Mouse (Mus musculus) gastrocnemius, postnatal 25 days (tissue): Measurements from ENCODE around the gene Gm10837. TPM values are rescaled to one million over a fixed set of nuclear protein-coding genes. Genes with fewer than 3 reads are reported as not detected.

Source experiments
- DNase-seq: peaks from one replicate; pipeline ENCODE4 v3.0.0; 2022
- total RNA-seq, 2 experiments: library from RNA; stranded (reverse); gene quantifications; 1 replicate in 1 of 2; 2 replicates in 1 of 2; pipeline ENCODE4 v1.2.3; 2021

Gene Gm10837
- total RNA-seq, 2 experiments from 2014 or later, result not detected

DNA sequence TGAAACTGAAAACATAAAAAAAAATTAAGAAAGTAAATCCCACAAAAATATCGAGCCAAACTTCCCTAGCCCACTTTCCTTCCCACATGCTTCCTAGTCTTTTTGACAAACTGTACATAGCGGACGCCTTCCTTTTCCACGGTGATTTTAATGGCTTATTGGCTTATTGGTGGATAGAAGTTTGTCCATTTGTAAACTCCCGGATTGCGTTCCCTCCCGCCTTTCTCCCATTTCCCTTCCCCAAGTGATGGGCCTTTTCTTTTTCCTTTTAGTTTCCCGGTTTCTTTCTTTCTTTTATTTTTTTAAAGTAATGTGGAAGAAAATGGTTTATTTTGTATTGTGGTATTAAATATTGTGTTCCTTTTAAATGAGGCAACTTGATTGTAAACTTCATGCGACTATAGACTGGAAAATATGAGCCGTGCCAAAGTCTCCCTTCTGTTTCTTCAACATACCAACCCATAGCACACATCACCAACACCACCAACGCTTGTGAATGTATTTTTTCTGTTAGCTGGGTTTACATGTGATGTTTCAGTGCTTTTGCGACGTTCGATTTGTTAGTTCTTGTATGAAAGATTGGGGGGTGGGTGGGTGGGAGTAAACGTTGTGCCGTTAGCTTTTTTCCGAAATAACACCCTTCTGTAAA is 10.8 kb upstream of the Gm10837 start:
- DNase-seq, result no peak

DNA sequence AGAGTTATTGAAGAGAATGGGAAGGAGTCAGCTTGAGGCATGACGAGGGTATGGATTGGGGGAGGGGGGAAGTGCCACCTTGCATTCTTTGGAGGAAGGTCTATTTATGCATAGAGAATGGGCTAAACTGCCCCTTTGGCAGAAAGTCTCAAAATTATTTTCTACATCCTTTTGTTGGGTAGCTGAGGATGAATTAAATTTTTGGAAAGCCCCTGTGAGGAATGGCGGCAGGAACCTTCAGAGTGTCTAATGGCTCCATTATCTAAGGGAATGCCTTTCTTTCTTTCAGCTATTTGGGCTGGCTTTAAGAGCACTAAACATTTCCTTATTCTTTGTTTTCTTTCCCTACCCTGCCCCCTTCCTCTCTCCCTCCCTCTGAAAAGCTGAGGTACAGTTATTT is 10.0 kb upstream of the Gm10837 start:
- DNase-seq, result no peak

DNA sequence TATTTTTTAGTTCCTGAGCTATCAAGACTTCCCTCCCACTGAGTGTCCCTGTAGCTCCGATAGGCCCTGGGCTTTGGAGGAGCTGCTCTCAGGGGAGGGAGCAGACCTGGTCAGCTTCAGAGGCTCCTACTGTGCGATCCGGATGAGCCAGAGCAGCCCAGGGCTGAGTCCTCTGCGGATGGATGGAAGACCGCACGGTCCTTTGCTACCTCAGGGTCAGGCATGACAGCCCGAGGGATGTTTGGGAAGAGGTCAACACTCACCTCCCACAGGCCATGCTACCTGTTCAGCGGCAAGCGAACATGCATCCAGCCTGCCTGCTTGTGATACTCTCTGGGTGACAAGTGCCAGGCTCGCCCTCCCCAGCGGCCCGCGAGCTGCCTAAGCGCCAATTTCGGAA is 9.2 kb upstream of the Gm10837 start:
- DNase-seq, result no peak

DNA sequence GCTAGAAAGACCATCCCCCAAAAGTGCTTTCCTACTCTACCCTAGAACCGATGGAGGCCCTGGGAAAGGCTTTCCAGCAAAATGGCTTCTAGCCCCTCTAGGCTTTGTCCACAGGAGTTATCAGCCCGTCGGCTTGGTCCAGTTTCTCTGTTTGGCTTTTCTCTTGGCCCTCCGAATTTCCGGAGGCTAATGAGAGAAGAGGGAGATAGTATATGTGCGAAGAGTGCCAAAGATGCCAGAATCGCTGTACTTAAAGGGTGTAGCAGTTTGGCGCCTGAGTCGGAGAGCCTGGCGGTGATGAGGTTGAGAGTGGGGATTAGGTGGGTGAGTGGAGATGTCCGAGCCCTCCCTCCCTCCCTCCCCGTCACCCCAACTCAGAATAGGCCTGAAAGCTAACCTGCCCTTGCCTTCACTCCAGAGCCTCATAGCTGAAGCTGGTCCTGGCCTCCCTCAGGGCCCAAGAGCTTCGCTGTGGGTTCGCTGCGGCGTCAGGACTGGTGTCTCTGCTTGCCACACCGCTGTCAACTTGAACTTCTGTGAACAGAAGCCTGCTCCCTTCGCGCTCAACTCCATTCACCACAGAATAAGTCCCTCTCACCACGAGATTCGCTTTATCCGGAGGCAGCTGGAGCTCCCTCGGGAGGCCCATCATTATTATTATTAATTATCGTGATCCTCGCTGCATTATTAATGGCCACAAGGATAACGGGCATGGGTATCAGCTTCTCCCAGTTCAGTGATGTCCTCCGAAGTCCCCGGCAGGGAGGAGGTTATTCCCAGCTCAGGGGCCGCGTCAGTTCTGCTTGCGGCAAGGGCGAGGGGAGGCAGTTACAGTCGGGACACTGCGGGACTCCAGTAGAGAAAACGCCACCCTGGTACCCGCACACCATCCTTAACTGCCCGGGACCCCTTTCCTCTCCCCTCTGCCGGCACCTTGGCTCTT is 8.0 kb upstream of the Gm10837 start:
- no peak for DNase-seq

DNA sequence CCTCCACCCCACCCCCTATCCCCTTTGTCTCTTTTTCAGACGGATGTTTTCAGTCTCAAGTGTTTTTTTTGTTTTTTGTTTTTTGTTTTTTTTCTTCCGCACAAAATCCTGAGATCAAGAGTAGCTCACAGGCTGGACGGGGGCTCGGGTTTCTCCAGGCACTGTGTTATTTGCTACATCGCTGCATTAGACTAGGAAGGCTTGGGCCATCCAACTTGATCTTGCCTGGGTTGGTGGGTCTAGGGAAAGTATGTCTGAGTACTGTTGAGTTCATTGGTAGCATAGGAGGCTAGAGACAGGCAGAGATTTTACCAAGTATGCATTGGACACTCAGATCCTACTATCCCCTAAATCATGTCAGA is 7.4 kb upstream of the Gm10837 start:
- DNase-seq, result no peak

DNA sequence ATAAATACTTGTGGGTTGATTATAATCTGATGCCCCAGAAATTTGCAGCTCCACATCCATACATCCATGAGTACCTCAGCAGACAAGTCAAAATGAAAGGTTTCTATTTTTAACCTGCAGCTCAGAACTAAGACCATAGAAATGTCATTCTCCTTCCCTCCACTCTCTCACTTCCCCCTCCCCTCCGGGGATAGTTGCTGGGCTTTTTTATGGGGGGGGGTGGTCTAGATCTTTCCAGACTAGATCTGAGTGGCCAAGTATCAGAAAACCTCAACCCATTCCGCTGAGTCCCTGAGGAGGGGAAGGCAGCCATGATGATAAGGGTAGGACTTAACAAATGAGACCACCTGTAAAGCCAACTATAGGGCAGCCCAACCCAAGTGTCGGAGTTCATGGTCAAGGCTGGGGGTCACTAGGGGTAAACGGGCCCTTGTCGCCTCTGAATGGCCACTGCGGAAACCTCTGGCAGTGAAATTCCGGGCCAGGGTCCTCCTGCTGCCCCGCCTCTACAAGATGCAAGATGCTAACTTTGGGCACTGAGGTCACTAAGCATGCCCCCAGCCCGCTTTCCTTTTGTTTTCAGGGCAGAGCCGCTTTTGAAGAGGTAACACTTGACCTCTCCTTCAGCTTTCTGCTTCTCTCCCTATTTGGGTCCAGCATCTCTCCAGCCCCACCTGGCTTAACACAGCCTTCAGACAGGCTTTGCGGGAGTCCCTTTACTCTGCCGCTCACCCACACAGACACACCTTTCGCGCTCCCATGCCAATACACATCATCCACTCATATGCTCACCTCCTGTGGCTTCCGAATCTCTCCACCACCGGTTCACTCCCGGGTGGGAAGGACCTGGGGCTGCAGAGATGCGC is 6.6 kb upstream of the Gm10837 start:
- no peak for DNase-seq

DNA sequence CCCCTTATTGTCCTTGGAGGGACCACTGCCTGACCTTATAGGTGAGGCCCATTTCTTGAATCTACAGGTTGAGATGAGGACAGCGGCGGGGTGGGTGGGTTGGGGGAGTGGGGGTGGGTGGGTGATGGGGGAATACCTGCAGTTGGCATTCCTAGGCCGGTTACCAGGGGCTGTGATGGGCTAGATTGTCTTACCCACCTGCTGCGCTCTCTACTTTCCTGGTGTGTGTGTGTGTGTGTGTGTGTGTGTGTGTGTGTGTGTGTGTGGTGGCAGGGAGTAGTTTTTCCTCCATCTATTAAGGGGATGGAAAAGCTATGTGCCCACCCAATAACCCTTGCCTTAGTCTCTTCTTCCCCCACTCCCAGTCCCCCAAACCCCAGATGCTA is 5.9 kb upstream of the Gm10837 start:
- DNase-seq, result no peak

DNA sequence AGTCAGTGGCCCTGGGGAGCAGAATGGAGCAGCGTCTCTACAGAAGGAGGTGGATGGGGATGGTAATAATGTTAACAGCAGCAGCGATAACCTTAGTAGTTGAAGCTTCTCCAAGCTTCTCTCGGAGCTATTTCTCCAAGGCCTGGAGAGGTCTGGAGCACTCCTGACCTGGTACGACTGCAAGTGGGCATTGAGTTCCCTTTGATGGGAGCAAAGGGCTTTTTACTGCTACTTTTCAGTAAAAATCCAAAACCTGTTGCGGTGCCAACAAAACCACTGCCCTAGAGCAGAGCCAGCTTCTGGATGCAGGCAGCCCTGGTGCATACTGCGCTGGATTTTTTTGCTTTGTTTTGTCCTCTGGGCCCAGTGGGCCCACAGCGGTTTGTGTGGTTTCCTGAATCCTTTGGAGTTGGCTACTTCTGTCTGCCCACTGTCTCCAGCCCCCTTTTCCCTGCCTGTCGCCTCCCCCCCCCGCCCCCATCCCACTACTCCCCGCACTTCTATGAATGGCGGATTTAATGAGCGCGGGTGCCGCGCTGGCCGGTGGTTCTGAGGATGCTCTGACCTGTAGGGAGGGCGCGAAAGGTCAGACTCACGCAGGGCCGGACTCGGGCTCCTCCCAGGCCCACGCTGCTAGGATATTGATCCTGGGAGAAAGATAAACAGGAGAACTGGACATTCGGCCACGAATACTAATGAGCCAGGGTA is 5.4 kb upstream of the Gm10837 start:
- DNase-seq, result no peak

DNA sequence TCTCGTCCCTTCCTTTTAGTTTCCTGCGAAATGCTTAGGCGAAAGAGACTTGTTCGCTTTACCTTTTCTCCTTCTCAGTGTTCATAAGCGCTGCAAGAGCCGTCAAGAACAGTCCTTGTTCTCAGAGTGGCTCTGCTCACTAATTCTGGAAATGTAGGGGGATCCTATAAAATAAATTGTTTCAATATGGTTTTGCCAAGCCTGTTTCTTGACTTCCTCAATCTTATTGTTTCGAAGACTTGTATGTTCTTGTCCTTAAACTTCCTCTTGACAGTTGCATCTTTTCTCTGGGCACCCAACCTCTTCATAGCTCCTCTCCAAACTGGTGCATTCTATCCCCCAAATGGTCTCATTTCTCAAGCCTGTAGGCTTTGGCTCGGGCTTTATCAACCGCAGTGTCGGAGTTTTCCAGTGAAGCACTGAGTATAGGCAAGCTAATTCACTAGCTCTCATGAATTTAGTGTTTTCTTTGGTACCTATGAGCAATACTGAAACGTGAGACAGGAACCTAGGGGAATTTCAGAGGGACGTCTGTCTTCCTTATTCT is 4.7 kb upstream of the Gm10837 start:
- no peak for DNase-seq

DNA sequence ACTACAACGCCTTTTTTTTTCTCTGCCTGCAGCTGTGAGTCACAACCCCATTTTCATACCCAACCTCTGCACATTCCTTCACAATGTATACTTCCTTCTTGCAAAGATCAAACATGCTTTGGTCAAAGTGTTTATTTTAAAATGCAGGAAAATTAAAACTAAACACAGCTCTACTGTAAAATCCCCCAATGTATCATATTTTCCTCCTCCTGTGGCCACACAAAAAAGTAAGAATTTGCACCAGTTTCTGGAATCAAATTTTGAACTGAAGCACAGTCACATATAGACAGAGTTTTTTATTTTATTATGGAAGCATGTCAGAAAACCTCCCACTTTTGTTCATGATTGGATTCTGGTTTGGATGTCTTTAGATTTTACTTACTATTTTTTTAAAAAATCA is 3.8 kb upstream of the Gm10837 start:
- DNase-seq, result no peak

DNA sequence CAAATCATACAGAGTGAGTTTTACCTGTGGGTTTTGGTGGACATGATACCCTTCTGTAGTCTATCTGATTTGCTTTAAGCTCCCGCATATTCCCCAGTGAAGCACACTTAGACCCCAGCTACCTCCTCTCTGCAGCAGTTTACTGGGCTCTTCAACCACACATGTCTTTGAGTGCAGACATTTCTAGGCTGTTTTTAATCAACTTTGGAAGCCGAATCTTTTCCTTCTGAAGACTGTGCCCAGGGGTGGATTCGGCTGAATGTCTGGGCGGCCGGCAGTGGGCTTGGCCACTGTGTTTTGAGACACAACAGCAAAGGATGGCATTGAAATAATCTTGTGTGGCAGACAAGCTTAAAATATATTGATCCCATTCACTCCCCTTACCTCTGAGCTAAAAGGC is 3.0 kb upstream of the Gm10837 start:
- no peak for DNase-seq

DNA sequence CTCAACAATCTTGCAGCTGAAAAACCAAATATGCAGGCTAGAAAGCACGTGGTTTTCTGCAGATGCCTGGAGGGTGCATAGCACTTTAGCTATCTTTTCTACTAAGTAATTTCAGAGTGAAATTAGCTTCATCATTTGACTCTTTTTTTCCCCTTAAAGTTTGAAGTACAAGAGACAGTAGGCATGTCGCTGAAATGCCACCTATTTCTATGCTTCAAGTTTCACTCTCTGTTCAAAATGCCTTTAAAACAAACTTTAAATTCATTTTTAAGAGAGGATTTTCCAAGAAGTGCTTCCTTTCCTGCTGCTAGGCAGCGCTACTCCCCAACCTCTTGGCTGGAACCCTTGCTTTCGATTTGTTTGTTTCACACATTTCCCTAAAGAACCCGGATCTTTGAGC is 1.3 kb upstream of the Gm10837 start:
- DNase-seq, result no peak

DNA sequence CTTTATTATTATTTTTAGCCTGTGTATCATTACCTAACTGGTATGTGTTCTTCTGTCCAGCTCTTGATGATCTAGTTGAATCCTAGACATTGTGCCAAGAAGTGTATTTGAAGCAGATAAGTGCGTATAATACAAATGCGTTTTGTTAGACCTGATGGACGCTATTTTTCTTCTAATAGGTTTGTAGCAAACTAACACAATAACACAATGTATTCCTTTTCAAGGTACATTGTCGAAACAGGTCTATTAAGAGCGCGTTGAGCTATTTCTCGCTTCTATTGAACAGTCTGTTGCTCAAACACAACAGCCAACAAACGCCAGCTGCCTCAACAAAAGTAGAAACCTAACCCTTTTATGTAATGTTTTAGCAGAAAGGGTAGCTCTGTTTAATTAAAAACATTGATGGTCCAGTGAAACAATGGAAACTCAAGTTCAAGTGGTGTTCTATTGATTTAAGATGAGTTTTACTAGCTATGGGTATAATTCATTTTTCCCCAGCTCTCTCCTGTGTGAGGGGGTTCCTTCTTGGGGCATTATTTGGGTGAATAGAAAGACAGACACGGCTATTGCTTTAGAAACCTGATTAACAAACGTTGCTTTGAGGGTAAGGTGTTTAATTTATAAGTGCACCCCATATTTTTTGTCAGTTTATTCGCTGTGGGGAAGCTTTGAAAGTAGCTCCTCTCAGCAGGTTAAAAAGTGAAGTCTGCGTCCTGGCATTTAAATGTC is 536 bp upstream of the Gm10837 start:
- DNase-seq, result no peak

DNA sequence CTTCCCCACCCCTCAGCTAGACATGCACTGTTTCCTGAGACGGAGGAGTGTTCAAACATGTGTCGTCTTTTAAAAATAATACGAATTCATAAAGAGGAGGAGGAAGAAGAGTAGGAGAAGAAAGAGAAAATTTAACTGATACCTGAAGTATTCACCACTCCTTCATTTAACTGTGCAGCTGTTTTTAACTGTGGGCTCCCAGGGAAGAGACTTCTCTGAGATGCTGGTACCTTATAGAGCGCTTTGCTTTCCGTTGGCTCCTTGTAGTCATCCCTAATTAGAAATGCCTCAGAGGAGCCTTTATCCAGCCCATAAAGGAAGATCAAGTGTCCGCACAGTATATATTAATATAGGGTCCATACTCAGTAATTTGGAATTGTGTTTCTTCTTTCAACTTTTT is 1.1 kb downstream of the Gm10837 start:
- DNase-seq, result no peak

DNA sequence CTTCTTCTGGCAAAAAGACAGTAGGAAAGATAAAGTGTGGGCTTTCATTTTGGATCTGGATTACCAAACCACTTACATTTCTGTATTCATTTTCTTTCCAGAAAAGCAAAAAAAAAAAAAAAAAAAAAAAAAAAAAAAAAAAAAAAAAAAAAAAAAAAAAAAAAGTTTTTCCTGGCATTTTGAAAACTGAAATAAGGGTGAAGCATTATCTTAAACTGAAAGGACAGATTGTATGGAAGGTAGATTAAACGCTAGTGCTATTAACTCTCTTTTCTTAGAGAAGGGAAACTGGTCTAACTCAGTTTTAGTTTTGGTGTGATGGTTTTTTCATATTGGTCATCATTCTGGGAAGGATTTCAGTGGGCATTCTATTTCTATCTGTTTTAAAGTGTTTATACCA is 1.6 kb downstream of the Gm10837 start:
- no peak for DNase-seq

DNA sequence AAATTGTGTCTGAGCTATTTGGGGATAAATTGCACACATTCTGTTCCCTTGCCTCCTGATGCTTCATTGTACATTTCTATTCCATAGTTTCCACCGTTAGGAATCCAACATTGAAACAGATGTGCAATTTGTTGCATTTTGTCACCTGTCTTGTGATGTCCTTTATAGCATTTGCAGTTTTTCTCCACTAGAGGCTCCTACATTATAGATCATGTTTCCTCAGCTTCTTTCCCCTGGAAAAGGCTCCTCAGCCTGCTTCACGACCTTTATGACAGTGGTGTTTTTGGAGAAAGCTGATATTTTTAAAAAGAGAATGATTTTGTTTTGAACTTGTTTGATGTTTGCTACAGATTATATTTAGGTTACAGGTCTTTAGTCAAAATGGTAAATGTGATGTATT is 18.7 kb downstream of the Gm10837 start:
- no peak for DNase-seq

DNA sequence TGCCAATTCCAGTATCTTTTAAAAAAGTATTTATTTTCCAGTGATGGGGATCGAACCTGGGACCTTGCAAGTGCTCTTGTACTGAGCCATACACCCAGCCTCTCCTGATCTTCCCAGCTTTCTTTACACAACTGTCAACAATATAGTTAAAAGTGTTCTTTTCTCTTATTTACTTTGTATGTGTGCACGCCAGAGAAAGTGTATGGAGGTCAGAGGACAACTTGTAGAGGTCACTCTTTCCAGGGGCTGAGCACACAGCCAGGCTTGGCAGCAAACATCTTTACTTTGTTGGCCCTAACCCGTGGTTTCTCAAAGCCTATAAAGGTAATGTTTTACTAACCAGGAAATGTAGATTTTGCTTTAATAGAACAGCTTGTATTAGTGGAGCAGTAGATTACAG is 21.1 kb downstream of the Gm10837 start:
- no peak for DNase-seq

DNA sequence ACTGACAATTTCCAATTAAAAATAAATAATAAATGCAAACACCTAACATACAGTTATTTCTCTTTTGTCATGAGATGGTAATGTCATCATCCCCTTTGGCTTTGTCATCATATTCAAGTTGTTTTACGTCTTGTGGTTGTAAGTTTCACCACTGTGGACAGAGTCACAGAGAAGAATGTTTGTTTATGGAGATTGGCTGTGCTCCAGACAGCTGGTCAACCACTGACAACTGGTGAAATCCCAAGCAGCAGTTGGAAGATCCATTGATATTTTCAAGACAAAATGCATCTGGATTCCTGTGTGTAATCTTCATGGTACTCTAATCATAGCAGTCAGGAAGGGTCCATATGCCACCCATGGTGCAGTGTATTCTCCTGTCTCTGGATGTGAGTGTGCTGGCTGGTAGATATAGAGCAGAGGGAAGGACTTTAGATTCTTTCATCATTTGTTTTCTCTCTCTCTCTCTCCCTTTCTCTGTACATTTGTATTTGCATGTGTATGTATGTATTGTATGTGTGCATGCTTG is 23.2 kb downstream of the Gm10837 start:
- DNase-seq, result no peak

DNA sequence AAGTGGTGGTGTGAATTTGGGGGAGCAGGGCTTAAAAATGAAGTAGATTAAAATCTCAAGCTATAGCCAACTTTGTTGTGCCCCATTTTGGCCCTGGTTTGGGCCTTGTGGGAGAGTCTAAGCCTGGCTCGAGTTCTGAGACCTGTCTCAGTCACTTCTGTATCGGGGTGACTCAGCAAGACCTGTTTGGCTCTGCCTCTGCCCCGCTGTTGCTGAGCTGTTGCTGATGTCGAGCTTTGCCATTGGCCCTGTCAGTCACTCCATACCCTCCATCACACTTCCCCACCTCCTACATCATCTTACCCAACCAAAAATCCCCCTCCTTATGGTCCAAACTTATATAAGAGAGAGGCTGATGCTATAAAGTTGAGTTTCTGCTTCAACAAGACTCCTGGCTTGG is 38.1 kb downstream of the Gm10837 start:
- DNase-seq, result no peak

DNA sequence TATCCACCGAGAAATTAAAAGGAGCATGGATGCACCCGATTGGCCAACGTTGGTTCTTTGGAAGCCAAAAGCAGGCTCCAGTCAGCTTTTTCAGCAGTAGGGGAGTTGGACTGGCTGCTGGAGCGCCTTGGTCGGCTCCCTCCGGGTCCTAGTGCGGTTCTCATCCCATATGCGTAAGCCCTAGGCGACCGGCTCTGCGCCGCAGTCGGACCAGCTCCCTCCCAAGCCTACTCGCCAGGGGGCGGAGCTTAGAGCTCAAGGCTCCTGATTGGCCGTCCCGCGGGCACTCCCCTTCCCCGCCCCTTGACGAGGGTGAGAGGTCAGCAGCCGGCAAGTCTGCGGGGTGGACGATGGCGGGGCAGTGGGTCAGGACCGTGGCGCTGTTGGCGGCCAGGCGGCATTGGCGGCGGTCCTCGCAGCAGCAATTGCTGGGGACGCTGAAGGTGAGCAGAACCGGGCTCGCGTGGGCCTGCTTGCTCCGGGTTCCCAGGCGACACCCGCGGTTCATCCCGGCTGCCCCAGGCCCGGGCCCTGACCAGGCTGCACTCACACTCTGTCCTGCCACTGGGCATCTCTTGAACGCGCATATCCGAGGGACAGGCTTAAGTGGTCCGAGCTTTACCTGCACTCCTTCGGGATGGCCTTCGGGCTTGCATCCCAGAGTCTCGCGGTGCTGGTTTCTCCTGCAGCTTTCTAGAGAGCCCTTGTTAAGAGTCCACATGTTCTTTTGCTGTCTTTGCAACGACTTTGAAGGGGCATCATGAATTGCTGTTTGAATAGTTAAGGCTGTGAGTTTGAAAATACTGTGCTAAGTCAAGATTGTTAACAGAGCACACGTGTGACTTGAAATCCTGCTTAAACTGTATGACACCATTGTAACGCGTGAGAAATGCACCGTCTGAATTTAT is 43.9 kb downstream of the Gm10837 start, which contains the start of gene Pcca:
TSS of gene Pcca (plus strand) at position 308 of the 908 bp plus-strand sequence.
- DNase-seq, result peak; percentile 97
